Mouse (Mus musculus) gastrocnemius, postnatal 10 days (tissue): ENCODE results near the gene Fndc3b. TPM values are rescaled to one million over a fixed set of nuclear protein-coding genes. Genes with fewer than 3 reads are reported as not detected.
A peak's percentile ranks its signal among the peaks of the same experiment; 100 is the strongest.

Source experiments
- DNase-seq: peaks from one replicate; pipeline ENCODE4 v3.0.0; 2021; ENCODE audit warnings: mixed read lengths
- long read RNA-seq, 2 experiments: library from polyadenylated mRNA; stranded (forward); transcript quantifications; one replicate each; pipeline ENCODE4 v2.0.0; 2021
- total RNA-seq, 2 experiments: library from RNA; stranded (reverse); gene quantifications; 2 replicates each; pipeline ENCODE4 v1.2.3; 2021

Gene Fndc3b
- 10 to 100 TPM; 41.9 to 56.1 TPM for total RNA-seq
- long read RNA-seq, experiment 1, full-length matches to known transcripts, result 1 of 17 reads
- long read RNA-seq, experiment 1, partial matches to known transcripts, result 4 of 17 reads
- long read RNA-seq, experiment 1, other reads (novel, unspliced or antisense), result 12 of 17 reads
- long read RNA-seq, experiment 2, full-length matches to known transcripts, result 2 of 12 reads
- long read RNA-seq, experiment 2, partial matches to known transcripts, result 2 of 12 reads
- long read RNA-seq, experiment 2, other reads (novel, unspliced or antisense), result 8 of 12 reads

GRCm38 (mm10) chr3:27710648-27711428, at the start of gene Fndc3b:
Gene Fndc3b, minus strand, starts transcription at chr3:27711307.
- DNase-seq, result peak; percentile 91

- no peak for DNase-seq
Observed at GRCm38 (mm10) chr3:27760278-27760677, 49.2 kb upstream of the Fndc3b start.

- peak; percentile 14 for DNase-seq
Observed at GRCm38 (mm10) chr3:27758976-27759375, 47.9 kb upstream of the Fndc3b start.

DNA sequence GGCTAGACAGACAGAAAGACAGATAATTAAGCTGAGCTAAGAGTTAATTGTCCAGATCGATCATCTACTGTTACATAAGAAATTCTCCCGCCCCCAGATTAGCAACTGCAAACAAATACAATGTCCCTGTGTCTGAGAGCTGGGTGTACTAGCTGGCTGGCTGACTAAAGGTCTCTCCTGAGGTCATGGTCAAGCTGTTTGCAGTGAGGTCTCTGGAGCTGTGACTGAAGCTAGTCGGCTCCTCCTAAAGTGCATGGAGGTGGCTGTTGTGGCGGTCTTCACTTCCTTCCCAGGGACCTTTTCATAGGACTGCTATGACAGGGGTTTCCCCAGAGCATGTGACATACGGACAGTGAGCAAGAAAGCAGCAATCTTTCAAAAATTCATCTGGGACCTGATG, 40.5 kb upstream of the Fndc3b start:
- no peak for DNase-seq

GRCm38 (mm10) chr3:27751156-27751555, 40.0 kb upstream of the Fndc3b start:
- no peak for DNase-seq

- no peak for DNase-seq
Observed at GRCm38 (mm10) chr3:27745651-27746050, 34.5 kb upstream of the Fndc3b start.

DNA sequence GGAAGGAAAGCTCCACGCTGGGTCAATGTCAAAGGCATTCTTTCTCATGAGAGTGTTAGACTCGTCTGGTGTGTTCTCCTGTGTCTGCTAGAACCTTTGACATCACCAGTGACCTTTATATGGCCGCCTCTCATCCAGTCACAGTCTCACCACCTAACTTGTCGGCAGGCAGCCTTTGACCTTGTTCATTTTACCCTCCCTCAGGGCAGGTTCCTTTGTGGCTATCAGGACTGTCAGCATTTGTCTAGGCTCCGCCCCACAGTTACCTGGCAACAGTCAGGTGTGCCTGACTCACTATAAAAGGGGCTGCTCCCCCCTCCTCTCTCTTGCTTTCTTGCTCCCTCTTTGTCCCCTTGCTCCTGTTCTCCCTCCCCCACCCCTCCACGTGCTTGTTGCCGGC, 33.6 kb upstream of the Fndc3b start:
- DNase-seq, result no peak

DNA sequence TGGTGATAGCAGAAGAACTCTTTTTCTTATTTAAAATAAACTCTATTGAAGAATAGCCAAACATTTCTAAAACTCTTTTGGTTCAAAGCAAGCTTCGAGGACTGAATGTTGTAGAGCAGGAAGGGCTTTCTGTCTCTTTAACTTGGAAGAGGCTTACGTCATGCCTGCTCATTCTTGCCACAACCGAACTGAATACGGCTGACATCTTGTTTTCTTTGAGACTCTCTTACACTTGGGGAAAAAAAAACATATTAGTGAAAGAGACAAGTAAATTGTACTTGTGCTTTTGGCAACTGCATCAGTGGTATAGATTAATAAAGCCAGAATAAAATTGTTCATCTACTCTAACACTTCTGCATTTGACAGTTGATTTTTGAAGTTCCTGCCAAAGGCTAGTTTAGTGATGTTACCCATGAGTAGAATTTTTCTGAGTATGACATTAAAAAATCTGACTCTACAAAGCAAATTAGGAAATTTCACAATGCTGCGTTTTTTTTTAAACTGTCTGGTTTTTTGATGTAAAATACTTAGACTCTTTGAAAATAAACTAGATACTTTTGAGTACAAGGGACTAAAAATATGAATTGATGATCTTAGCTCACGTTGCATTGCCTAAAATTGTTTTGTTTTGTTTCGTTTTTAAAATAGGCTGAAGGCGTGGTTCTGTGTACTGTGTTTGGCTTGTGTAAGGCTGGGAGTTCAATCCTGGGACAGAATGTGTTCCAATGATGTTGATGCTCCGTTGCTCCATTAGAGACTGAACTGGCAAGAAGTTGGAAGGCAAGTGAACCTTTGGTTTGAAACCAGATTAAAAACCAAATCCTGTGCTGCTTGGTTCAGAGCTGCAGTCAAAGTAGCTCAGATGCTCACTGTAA, 32.4 kb upstream of the Fndc3b start:
- DNase-seq, result no peak

DNA sequence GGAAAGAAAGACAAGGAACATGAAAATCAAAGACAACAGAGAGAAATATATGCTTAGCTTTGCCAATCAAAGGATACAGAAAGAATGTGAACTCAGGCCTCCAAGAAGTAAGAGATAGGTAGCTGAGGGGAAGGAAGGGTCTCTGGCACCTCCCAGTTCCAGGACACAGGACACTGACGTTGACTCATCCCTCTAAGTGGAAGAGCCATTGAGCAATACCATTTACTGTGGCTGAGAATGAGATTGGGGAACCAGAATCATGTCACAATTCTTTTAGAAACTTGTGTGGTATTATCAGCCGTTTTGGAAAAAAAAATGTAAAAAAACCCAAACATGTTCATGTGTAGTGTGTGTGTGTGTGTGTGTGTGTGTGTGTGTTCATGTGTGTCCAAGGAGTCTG, 31.0 kb upstream of the Fndc3b start:
- DNase-seq, result no peak

GRCm38 (mm10) chr3:27740136-27740535, 29.0 kb upstream of the Fndc3b start:
- DNase-seq, result no peak

DNA sequence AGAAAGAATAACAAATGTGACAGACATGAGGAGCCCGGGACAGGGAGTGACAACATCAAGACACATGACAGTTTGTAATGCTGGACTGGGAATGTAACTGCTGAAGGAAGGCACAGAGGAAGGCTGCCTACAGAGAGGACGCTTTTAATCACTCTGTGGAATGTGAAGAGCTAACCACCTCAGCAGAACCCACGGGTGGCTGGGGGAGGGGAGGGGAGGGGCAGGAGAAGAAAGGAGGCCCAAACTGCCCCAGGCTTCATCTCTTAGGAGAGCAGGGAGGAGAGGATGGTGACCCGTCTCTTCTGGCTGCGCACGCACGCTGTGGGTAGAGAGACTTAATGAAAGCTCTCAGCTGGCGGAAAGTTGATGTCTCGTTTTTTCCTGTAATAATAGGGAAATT, 25.1 kb upstream of the Fndc3b start:
- DNase-seq, result no peak

DNA sequence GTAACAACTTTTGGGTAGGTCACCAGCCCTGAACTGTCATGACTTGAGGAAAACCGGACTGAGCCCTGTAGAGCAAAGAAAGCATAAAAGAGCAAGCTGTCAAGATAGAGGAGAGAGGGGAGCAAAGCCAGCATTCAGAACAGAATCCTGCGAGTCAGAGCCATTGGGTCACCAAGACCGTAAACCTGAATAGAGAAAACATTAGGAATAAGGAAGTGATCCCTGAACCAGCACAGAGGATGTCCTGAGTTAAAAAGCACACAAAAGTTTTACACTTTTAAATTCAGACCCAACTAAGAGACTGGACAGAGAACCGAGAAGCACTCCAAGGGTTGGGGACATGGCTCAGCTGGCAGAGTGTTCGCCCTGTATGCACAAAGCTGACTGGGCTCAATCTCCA, 24.0 kb upstream of the Fndc3b start:
- DNase-seq, result no peak

- no peak for DNase-seq
Observed at GRCm38 (mm10) chr3:27728798-27729782, 18.0 kb upstream of the Fndc3b start.

GRCm38 (mm10) chr3:27728176-27728575, 17.1 kb upstream of the Fndc3b start:
- no peak for DNase-seq

GRCm38 (mm10) chr3:27725752-27726151, 14.6 kb upstream of the Fndc3b start:
- DNase-seq, result no peak

DNA sequence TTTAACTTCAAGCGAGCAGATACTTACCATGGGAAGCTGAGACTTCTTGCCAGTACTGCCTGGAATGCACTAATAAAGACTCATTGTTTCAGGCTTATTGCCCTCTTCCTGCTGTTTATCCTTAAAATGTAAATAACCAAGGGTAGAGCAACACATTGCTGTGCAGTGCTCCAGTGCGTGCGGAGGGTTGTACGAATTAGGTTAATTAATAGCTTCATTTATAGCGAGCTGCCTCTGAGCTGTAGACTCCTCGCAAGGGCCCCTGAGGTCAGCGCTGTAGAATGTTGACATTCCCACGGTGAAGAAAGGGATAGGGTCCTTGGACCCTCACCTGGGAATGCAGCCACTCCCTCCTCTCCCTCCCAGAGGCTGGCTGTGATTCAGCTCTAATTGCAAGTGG, 13.1 kb upstream of the Fndc3b start:
- DNase-seq, result no peak

- DNase-seq, result no peak
Observed at GRCm38 (mm10) chr3:27718829-27719365, 7.8 kb upstream of the Fndc3b start.

DNA sequence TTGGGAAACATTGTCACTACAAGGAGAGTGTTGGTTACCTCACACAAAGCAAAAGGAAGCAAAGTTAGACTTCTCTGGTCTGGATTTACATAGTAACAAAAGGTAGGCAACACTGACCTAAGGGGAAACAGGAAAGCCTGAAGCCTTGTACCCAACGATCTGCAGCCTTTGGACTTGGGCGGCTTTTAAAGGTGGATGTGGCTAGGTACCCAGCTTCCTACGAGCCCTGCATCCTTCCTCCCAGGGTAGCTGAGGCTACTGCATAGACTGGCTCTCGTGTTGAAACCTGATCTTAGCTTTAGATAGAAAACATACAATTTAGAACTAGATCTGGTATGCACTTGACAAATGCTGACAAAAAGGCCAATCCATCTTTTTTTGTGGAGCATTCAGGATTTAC, 2.9 kb upstream of the Fndc3b start:
- no peak for DNase-seq

- no peak for DNase-seq
Observed at GRCm38 (mm10) chr3:27712421-27712820, 1.3 kb upstream of the Fndc3b start.

DNA sequence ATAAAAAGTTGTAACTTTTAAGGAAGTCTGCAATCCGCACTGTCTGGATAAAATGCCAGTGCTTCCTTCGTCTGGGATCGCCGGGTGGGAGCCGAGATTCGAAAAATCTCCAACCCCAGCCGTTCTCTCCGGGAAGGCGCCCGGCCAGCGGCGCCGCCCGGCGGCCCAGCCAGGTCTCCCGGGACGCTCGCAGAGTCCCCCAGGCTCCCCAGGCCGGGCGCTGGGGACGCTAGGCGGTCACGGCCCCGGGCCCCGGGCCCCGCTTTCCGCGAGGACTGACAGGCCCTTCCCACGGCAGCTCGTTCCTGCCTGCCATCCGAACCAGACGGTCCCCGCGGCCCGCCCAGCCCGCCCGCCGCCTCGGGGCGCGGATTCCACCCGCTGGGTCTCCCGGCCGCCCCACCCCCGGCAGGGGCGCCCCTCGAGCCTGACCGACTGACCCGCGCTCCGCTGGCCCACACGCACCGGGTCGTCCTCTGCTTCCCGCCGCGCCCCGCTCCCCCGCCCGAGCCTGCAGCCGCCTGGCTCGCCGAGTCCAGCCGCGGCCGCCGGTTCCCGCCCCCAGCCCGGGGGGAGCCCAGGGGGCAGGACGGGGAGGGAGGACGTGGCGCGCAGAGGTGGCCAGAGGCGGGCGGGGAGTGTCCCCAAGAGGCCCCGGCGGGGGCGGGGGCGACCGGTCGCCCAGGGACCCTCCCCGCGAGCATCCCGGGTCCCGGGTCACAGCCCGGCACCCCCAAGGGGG, 1.0 kb downstream of the Fndc3b start:
- peak; percentile 85 for DNase-seq
